Mouse (Mus musculus) testis, adult 2 months (tissue): Measurements from ENCODE around the gene Wfdc18. TPM values are rescaled to one million over a fixed set of nuclear protein-coding genes. Genes with fewer than 3 reads are reported as not detected.

ENCODE experiments used
- H3K27ac ChIP-seq: fragments of 200-500 bp; 2 replicates; pipeline ENCODE4 v1.5.1; 2012; ENCODE audit warnings: low read depth, low read length; ENCODE audit not compliant: control insufficient read depth, insufficient read depth
- H3K27me3 ChIP-seq: fragments of 200-500 bp; 2 replicates; pipeline ENCODE4 v1.6.1; 2012; ENCODE audit warnings: mild to moderate bottlenecking, low read length, moderate library complexity; ENCODE audit not compliant: control insufficient read depth, insufficient read depth
- H3K36me3 ChIP-seq: fragments of 200-500 bp; 2 replicates; pipeline ENCODE4 v1.6.1; 2012; ENCODE audit warnings: mild to moderate bottlenecking, low read length; ENCODE audit not compliant: control insufficient read depth, insufficient read depth
- H3K4me1 ChIP-seq: fragments of 200-500 bp; 2 replicates; pipeline ENCODE4 v1.6.1; 2012; ENCODE audit warnings: low read length; ENCODE audit not compliant: control insufficient read depth, insufficient read depth
- H3K4me3 ChIP-seq: fragments of 200-500 bp; 2 replicates; pipeline ENCODE4 v1.5.1; 2012; ENCODE audit warnings: low read depth, mild to moderate bottlenecking, low read length, moderate library complexity, mixed read lengths; ENCODE audit not compliant: control insufficient read depth
- CTCF ChIP-seq: fragments of 200-500 bp; IDR thresholded peaks from 2 replicates; pipeline ENCODE4 v1.5.1; 2012; ENCODE audit warnings: low read depth, mild to moderate bottlenecking, inconsistent platforms, low read length, moderate library complexity; ENCODE audit not compliant: control insufficient read depth, insufficient read depth, insufficient replicate concordance
- POLR2A ChIP-seq: fragments of 200-500 bp; IDR thresholded peaks from 2 replicates; pipeline ENCODE4 v1.6.1; 2012; ENCODE audit warnings: low read depth, mild to moderate bottlenecking, inconsistent platforms, low read length, moderate library complexity; ENCODE audit not compliant: control insufficient read depth
- polyA plus RNA-seq: library from polyadenylated mRNA; depleted of rRNA; stranded (reverse); fragments of >200 nt; gene quantifications from 2 replicates; pipeline ENCODE4 v1.2.3, GENCODE M21; 2012

Wfdc18 gene
- polyA plus RNA-seq, 1 experiment, result not detected

- H3K4me3 ChIP-seq, result no peak overlapping the region
- no peak overlapping the region for H3K27ac ChIP-seq
- H3K27me3 ChIP-seq, result no peaks in the 10 kb centered on the region
- H3K4me1 ChIP-seq, result no peaks in the 10 kb centered on the region
- TF ChIP-seq POLR2A (no peak), CTCF (no peak)
- H3K36me3 ChIP-seq, result no peaks in the 10 kb centered on the region
These were observed 24.3 kb downstream of the Wfdc18 start for GRCm38 (mm10) chr11:83733071-83733640.

- Histone ChIP-seq H3K4me1 (no peaks in the 10 kb centered on the region), H3K27ac (no peak overlapping the region), H3K4me3 (no peak overlapping the region), H3K27me3 (no peaks in the 10 kb centered on the region), H3K36me3 (no peaks in the 10 kb centered on the region)
- TF ChIP-seq CTCF, result no peak
- no peak for TF ChIP-seq POLR2A
These were observed 25.4 kb downstream of the Wfdc18 start for GRCm38 (mm10) chr11:83734215-83734614.

DNA sequence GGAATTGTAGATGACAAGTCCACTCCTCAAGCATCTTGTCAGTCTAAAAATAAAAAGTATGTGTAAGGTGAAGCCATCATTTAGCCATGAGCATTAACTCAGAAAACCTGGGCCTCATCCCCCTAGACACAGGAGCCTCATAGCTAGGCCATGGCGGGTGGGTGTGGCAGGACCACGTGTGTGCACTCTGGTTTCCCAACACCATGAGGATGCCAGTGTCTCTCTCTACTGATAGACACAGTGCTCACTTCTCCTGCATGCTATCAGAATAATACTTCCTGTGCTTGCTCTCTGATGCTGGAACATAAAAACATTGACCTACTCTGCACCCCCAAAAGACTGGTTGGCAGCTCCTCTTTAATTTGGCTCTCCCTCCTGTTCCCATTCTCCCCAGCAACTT lies 27.1 kb downstream of the Wfdc18 start:
- no peaks in the 10 kb centered on the region for H3K36me3 ChIP-seq
- no peaks in the 10 kb centered on the region for H3K4me1 ChIP-seq
- H3K4me3 ChIP-seq, result no peak overlapping the region
- TF ChIP-seq POLR2A (no peak), CTCF (no peak)
- no peaks in the 10 kb centered on the region for H3K27me3 ChIP-seq
- H3K27ac ChIP-seq, result no peak overlapping the region

GRCm38 (mm10) chr11:83737109-83737558 lies 28.3 kb downstream of the Wfdc18 start:
- Histone ChIP-seq H3K27me3 (no peaks in the 10 kb centered on the region), H3K4me3 (no peak overlapping the region), H3K4me1 (no peaks in the 10 kb centered on the region), H3K36me3 (no peaks in the 10 kb centered on the region), H3K27ac (no peak overlapping the region)
- no peak for TF ChIP-seq CTCF
- no peak for TF ChIP-seq POLR2A

DNA sequence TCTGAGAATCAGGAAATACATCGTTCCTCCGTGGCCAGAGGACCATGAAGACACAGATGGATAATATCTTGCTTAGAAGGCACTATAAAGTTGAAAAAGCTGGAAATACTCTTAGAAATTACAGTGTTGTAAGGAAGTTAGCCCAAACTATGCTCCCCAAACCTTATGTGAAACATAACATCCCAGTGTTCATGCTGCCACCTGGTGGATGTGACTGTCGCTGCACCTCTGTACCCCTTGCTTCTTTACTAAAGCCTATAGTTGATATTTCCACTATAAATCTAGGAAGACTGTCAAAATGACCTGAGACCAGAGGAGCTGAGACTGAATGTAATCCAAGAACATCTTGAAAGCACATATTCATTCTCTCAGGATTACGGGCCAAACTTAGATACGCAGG lies 30.4 kb downstream of the Wfdc18 start:
- no peaks in the 10 kb centered on the region for H3K36me3 ChIP-seq
- TF ChIP-seq POLR2A (no peak), CTCF (peak; percentile 3; the same call in 1 of the 2 replicates)
- no peak overlapping the region for H3K4me3 ChIP-seq
- no peaks in the 10 kb centered on the region for H3K27me3 ChIP-seq
- H3K27ac ChIP-seq, result no peak overlapping the region
- no peaks in the 10 kb centered on the region for H3K4me1 ChIP-seq

- TF ChIP-seq CTCF, result no peak
- TF ChIP-seq POLR2A, result no peak
- no peak overlapping the region for H3K27ac ChIP-seq
- H3K27me3 ChIP-seq, result no peaks in the 10 kb centered on the region
- no peak overlapping the region for H3K4me3 ChIP-seq
- H3K36me3 ChIP-seq, result no peaks in the 10 kb centered on the region
- no peaks in the 10 kb centered on the region; the same call in 1 of the 2 replicates for H3K4me1 ChIP-seq
These were observed 31.7 kb downstream of the Wfdc18 start for GRCm38 (mm10) chr11:83740443-83740991.

DNA sequence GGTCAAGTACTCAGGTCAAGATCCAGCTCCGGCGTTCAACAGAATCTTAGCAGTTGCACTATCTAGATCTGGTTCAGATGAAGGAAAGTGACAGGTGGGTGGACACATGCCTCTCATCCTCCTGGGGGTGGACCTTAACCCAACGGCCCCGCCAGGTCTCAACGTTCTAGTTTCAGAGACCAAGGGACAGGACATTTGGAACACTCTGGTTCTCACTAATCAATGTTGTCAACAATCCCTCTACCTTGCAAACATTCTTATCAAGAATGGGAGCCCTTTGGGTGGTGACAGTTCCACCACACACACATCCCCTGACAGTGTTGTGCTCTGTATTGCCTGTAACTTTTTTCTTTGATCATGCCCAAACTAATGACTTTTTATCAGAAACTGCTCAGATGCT lies 33.0 kb downstream of the Wfdc18 start:
- no peaks in the 10 kb centered on the region for H3K27me3 ChIP-seq
- TF ChIP-seq CTCF, result no peak
- no peak for TF ChIP-seq POLR2A
- no peaks in the 10 kb centered on the region for H3K36me3 ChIP-seq
- no peaks in the 10 kb centered on the region; the same call in 1 of the 2 replicates for H3K4me1 ChIP-seq
- H3K4me3 ChIP-seq, result no peak overlapping the region
- no peak overlapping the region for H3K27ac ChIP-seq
